Mouse (Mus musculus): Measurements from ENCODE around the gene Pard3b. TPM values are rescaled to one million over a fixed set of nuclear protein-coding genes. Genes with fewer than 3 reads are reported as not detected.

Pard3b gene
- total RNA-seq (2022), result 10 to 100 TPM; 11.8 to 42.7 (median 22.0) TPM

DNA sequence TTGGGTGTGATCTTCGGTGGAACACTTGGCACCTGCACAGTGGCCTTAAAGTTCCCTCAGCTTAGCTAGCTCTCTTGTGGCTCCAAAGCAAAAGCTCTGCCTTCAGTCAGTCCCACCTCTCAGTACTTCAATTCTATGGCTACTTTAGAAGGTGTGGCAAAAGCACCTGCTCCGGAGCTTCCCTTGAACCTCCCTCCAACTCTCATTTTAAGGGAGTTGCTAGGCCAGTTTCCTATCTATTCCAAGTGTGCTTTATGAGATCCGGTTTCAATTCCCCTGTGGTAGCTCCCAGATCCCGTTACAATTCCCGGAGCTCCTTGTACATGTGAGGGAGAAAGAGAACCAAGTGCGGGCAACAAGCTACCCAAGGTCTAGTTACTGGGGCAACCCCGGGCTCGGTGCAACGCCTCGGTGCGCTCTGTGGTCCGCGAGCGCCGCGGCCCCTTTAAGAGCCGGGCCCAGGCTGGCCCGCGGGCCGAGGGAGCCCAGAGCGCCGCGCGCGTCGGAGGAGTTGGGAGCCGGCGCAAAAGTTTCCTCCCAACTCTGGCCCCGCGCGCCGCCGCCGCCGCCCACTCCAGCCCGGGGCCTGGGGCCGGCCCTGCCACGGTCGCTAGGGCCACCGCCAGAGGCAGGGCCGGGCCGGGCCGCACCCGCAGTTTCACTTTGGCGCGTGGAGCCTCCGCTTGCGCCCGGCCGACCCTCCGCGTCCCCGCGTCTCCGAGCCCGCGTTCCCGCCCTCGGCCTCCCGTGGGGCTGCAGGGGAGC, at the start of gene Pard3b:
Gene Pard3b (plus strand): TSS at position 478 of the 765 bp plus-strand sequence.
- DNase-seq, result peak; percentile 43

DNA sequence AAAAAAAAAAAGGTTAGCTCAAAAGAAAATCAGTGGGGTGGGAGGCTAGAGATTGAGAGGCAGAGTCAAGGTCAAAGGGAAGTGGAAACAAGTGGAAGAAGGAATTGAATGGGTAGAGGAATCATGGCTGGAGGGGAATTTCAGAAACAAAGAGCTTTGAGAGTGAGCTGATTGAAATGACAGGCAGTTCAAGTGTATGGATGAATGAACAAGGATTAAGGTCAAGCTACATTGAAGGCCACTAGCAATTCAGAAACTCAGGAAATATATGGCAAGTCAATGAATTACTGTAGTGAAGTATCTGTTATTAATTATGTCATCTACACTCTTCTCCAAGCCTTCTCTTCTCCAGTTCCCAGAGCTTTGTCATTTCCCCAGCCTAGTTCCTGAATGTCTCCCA, 22.4 kb upstream of the Pard3b start:
- DNase-seq, result no peak

DNA sequence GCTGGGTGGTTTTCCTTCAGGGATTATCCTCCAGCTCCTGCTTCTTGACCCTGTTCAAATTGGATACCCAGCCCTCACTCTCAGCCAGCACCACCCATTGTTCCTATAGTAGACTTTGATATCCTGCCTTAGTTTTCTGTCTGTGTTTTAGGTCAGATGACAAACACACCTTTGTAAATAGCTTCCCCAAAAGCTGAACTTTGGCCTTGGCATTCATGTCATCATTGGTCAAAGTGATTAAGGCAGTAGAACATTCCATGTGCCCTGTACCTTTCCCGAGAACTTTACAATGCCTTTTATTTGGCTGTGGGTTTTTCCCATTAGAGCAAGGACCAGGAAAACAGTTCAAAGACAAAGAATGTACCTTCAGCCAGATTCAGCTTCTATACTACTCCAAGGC, 18.0 kb upstream of the Pard3b start:
- no peak for DNase-seq

DNA sequence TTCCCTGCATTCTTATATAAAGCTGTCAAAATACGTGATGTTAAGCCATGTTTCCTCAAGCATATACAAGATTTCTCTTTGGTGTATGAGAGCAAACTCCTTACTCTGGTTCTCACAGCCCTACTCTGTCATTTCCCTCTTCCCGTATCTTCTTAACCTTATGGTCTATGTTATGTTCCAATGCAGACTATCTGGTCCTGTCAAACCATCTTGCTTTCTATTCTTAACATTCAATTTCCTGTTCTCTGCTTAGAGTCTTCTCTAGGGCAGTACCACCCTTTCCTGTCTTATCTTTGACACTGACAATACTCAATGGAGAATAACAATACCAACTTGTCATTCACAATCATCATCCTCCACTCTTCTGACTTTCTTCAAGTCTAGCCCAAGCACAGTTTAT, 8.8 kb upstream of the Pard3b start:
- no peak for DNase-seq

DNA sequence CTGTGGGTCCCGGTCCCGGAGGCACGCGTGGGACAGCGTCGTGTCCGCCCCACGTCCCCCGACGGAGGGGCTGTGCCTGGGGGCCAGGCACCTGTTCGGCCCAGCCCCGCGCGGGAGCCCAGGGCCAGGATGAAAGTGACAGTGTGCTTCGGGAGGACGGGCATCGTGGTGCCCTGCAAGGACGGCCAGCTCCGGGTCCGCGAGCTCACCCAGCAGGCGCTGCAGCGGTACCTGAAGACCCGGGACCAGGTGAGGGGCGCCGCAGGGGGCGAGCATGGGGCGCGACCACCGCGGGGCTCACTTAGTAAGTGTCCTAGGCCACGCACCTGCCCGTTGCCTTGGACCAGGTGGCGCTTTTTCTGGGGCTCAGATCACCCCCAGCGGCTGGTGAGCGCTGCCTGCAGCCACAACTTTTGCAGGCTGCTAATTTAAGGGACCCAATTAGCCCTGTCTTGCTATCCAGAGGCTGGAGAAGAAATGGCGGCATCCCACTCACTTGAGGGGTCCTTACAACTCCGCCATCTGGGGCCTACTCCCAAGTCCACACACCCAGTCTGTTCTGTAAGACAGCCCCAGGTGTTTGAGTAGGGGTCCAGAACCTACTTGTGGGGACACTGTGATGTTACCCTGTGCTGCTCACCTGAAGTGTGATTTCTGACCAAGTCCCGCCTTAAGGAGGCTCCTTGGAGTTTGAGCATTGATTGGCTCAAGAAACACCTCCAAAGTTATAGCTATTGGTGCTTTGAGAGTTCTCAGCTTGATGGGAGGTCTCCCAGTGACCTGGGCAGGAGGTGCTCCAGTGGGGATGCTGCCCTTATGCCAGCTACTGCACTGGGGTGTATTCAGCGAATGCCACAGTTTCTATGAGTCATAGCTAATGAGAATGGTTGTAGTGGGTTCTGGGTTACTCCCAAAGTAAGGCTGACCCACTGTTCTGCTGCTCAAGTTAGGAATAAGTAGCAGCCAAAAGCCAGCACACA, 780 bp downstream of the Pard3b start:
- peak; percentile 12 for DNase-seq

DNA sequence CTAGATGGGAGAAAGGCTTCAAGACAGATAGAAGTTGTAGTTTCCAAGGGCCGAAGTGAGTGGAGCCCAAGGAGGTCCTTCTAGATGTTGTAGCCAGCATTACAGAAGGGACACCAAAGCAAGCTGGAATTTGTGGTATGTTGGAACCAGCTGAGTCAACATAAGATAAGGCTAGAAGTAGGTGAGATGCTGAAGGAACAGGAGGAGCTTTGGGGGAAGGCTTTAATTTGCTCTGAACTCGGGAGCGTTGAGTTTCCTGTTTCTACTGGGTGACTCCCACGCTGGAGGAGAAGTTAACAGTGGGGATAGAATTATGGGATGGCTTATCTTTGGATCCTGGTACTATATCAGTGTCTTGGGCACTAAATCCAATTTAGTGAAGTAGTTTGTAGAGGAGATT, 3.3 kb downstream of the Pard3b start:
- DNase-seq, result no peak

DNA sequence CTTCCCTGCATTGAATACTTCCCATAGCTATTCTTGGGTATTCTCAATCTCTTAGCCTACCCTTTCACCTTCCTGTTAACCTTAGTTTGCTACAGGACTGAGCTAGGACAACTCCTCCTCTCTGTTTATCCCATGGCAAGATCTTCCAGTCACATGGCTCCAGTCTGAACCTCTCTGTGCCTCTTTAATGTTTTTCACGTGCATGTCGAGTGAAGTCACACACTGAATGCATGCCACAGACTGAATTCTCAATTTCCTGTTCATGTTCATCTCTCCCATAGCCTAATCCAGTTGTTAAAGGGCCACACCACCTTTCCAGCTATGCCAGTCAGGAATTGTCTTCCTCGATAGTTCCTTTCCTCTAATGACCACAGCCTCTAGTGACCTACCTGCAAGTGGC, 6.4 kb downstream of the Pard3b start:
- DNase-seq, result no peak

DNA sequence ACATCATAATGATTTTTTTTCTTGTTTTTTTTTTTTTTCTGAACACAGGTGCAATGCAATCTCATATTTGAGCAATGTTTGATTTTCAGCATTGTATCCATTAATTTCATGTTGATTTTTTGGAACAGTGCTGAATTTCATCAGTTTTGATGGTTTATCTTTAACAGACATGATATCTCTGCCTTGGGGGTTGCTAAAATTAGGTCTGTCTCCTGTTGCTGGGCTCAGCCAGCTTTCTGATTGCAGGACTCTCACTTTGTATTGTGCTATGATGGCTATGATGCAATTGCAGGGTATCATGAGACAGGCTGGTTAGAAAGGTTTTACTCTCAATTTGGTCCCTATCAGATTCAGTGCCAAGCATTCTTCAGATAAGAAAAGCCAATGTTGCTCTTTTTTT, 11.3 kb downstream of the Pard3b start:
- no peak for DNase-seq

DNA sequence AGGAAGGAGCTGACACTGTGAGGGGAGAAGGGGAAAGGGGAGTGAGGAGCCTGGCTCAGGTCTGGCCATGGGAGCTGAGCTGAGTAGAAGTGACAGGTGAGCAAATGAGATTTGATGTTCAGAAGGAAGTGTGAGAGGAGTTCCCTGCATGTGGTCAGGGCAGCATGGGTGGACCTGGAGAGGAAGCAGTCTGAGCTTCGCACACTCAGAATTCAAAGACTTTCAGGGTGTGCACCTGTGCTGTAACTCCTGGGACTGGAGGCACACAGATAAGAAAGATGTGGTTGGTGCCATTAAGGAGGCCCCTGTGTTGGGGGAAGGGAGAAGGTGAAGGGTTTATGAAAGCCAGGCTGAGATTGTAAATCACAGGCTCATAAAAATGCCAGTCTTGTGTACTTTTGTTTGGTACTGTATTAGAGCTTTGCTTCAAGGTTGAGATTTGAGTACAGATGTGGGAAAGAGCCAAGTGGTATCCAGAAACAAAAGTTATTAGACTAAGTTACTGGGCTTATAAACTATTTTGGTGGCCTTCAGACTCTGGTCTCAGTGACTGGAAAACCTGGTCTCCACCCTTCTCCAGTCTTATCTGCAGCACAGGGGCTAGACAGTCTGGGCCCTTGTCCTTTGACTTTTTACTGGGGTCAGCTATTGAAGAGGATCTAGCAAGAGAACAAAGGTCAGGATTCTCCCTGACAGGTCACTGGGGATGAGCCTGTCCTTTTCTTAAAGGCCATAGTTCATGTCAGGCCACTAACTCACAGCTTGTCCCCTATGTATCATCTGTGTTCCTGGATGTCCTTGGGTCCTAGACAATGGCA, 13.0 kb downstream of the Pard3b start:
- no peak for DNase-seq

DNA sequence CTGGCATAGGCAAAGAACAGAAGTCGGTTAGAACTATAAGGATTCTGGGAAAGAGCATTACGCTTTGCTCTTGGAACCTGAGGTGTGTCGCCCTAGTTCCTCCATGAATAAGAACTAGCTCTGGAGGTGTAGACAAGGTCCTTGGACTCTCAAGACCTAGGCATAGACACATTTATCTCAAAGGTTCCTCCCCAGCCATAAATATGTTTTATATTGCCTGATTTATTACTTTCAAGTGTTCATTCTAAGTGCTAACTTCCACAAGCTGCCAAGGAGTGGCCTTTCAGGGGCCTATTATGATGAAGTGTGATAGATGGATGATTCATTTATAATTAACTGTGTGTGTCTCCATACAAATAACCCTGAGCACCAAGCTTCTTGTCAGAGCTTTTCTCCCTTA, 19.1 kb downstream of the Pard3b start:
- DNase-seq, result no peak

DNA sequence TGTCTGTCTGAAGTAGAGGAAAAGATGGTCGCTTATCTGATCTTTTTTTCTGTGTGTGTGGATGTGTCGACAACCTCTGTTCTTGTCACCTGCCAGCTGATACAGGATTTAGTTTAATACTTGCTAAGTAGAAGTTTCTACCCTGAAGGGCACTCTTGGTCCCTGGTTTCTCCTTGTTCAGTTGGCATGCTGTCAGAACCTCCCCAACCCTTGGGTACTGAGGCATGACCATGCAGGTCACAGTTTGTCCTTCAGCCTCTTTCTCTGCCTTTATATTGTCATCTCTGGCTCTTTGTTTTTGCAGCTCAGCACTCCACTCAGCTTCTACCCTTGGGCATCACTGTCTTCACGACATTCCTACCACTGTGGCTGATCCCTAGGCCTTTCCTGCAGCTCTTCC, 21.3 kb downstream of the Pard3b start:
- no peak for DNase-seq

DNA sequence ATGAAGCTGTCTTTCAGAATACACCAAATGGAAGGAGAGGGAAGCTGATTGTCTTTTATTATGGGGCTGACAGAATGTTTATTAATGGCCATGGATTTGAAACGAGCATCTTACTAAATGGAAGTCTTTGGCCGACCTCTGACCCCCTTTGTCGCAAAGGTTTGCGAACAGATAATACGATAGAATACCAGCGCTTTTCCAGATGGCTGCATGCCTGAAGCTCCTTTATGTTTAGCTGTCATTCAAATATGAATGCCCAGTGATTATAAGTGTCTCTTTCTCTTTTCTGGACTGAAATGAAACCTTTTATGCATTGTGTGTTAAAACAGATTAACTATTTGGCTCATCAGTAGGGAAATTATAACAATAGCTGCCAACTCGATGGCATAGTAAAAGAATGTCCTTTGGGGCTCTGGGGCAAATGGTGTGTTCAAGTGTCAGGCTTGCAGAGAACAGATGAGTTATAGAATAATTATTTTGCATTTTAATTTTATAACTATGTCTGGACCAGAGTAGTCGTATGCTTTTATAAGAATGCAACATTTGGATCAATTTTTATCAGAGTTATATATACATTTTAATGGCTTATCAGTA, 46.7 kb downstream of the Pard3b start:
- no peak for DNase-seq

DNA sequence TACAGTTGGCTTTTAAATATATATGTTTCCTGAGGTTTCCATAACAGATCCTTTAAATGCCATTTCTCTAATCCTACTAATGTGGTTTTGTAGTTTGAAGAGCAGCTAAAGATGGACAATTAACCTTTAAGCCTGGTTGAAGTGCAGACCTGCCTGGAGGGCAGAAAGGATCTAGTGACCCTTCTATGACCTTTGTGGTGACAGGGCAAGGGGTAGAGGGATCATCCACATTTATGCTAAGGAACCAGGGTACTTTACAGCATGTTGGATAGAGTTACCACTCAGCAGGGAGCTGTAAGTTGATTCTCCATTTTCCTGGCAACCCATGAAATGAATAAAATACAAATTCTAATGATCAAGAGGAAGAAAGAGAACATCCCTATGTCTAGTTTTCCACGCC, 47.3 kb downstream of the Pard3b start:
- no peak for DNase-seq

DNA sequence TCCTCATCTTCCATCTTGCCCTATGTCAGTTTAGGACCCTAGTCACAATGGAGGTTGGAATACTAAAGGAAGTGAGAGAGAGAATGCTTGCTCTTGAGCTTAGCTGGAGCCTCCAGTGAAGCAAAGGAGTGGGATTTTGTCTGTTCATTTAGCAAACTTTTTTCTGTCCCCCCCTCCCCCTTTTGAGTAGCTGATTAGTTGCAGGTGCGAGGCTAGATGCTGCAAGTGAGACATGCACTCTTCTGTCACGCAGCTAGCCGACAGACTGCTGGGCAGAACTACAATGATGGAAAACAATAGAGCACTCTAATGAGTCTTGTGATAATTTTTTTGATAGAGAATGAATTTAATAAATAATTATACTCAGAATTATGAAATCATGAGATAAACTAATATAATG, 49.7 kb downstream of the Pard3b start:
- DNase-seq, result no peak

DNA sequence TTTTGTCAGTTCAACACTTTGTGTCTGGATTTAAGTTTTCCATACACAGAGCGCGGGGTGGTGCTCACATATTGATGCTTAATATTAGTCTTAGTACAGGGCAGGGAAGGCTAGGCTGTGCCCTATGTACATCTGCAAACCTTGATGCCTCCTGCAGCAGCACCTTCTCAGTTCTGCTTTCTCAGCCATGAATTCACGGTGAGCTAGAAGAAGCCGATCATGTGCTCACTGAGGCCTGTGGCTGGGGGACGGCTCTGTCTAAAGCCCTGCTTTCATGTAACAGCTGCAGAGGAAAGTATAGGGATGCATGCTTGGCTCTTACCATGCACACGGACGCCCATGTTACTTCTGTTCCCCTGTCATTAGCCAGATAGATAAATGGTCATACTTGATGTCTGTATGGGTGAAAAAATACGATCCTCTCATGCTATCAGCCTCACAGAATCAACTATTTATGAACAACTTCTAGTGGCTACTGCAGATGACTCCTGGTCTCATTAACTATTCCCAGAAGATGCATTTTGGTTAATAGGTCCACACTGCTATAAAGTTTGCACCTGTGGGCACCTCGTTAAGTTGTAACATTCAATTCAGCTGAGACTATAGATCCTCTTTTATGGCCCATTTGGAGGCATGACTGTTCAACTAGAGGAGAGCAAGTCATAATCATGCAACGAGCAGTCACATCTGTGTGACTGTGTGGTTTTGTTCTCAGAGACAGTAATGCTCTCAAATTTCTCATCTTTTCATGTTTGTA, 60.0 kb downstream of the Pard3b start:
- no peak for DNase-seq

DNA sequence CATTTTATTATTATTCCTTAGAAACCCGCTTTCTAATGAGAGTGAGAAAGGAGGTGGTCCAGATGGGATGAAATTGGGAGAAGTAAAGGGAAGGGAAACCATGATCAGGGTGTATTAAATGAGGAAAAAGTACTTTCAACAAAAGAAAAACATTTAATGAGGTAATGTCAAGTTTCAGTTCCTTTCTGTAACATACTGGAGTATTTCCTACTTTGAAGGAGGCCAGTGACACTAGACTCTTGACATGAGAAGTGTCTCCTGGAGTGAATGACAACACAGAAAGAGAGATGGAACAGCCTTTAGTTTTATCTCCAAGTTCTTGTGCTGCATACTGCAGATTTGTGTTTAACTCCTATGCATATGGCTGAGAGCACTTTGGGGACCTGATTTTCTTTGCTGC, 71.2 kb downstream of the Pard3b start:
- no peak for DNase-seq

DNA sequence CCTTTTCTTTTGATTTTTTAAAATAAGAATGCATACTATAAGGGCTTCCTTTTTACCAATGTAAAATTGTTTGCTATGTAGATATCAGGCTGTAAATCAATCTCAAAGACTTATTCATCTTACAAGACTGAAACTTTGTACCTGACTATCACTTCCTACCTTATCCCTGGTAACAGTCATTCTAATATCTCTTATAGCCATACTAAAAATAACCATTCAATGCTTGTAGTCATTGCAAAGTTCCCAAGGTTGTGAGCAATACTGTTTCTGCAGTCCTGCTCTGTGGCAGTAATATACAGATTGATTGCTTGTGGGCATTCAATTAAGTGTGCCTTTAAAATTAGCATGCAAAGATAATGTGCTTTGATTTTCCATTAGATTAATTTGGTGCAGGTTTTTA, 72.9 kb downstream of the Pard3b start:
- no peak for DNase-seq

DNA sequence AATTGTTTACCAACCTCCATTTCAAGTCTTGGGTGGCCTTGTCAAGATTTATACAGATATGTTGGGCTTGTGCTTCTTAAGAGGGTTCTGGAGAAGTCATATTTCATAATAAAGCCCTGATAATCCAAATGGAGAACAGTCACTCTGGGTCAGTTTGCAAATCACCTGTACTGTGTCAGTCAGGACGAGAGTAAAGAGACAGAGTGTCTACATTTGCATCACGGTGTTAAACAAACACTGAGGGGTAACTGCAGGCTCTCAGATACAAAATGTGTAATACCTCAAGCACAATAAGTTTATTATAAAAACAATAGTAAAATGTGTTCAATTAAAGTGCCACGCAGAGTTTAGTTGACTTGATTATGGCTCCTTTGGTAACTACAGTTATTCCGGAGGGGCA, 91.0 kb downstream of the Pard3b start:
- DNase-seq, result no peak

DNA sequence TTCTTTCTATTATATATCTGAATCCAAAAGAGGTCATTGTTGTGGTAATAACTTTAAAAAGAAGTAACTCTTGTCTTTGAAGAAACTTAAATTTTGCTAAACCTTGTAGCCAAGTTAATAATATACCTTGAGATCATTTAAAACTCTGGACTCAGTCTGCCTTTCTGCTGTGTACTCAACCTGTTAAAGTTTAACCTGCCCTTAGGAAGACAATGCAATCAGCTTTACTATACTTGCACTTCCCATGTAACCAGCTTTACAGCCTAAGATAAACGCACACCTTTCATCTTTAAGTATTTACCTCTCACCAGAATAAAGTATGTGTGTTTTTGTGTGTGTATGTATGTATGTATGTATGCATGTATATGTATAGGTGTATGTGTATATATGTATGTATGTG, 97.9 kb downstream of the Pard3b start:
- DNase-seq, result no peak

DNA sequence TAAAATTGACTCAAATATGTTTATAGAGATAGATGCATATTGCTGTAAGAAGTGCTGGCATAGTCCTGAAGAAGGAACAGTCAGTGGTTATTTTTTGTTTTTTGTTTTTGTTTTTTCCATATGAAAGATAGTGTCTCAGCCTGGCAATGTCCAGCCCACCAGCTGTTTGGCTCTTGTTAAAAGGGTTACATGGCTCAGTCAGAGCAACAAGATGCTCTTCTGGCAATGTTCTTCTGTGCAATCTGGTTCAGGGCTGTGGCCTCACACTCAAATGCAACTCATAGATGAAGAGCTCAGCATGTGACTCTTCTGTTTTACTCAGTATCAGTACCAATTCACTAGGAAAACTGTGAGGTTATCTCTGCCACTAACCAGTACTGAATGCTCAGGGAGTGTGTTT, 104.2 kb downstream of the Pard3b start:
- DNase-seq, result no peak

DNA sequence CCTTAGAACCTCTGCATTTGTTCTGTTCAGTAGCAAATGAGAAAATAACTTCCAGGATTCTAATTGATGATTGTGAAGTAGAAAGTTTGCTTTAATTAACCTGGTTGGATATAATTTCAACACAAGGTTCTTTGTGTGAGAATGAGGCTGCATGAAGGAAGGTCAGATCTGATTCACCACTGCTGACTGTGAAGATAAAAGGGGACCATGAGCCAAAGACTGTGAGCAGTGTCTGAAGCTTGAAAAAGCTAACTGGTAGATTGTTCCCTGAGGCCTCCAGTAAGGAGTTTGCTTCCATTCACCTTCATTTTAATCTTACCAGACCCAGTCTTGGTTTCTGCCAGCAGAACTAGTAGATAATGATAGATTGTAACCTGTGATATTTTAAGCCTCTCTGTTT, 108.9 kb downstream of the Pard3b start:
- DNase-seq, result no peak

DNA sequence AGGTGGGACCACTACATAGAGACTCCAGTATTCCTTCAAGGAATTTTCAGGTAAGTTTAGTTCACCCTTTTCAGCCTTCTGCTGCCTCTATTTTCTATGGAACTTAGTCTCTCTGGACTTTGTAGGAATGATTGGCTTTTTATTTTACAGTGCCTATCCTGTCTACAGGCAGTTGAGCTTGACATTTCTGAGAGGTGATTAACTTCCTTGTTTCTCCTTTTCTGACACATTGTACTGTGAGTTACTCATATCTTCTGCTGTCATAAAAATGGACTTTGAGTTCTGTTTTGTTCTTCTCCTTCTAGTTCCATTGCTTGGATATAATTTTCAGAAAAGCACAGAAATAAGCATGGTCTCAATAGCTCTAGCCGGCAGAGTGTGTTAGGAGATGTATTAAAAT, 112.4 kb downstream of the Pard3b start:
- no peak for DNase-seq

Measured in adrenal gland, adult 8-10 months (tissue).